Mouse (Mus musculus): ENCODE data around the gene Tmem38a.

DNA sequence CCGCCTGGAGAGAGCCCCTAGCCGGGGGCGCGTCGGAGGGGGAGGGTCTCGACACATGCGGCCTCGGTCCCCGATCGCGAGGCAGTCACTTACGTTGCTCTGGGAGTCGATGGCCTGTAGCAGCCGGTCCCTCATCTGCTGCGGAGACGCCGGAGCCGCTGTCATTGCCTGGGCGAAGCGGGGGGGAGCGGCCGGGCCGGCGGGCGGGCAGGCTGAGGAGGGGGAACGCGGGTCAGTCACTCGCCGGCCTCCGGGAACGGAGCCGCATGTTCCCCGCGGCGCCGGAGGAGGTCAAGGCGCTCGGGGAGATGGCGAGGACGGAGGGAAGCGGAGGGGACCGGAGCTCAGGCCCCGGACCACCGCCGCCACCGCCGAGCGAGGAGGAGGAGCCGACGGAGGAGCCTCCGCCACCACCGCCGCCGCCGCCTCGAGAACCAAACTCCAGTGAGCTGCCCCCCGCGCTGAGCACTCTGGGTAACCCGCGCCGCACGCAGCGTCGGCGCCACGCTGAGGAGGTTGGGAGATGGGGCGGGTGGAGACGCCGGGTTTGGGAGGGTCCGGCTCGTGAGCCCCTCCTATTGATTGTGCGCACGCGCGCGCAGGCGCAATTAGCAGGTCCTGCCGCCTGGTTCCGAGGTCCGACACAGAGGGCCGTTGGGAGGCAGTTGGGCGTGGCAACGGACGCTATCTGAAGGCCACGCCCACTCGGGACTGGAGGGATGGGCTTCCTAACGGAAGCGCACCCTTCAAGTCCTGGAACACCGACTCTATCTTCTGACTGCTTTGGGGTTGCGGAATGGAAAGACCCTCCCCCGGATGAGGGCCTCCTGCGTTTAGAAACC, 23.8 kb upstream of the Tmem38a start, which contains the start of gene Med26:
- TF ChIP-seq CTCF (IDR thresholded peaks at IDR 0.05; ENCODE audit: low read depth) (peak; percentile 42), EP300 (IDR thresholded peaks at IDR 0.05; ENCODE audit: low read depth) (peak; percentile 50; the same call in 1 of the 2 replicates)
